In the genomic region with DNA sequence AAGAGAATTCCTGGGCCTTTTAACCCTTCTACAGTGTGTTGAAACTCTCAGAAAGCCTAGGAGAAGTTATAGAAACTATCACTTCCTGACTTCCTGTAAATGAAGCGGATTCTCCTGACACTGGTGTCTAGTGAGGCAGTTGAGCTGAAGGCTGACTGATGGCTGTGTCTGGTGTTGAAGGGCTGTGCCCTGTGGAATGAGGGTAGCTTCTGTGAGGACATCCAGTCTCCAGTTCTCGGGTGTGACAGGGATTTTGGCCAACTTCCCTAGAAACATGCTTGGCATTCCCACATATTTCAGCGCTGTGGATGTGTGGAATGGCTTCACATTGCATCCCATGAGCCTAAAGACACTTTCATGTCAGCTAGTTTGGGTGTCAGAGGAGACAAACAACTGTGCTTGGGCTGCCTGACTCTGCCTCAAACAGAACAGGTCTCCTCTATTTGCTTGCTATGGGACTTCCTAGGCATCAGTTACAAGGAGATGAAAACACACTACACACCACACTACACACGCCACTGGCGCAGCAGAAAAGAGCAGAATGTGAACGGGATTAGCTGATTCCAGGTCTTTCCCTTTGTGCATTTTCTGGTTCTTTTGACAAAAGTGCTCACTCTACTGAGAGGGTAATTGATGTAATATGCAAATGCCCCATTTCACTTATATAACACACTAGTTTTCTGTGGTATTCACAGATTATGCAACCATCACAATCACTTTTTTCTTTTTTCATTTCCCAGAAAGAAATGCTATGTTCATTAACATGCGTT, we compare ENCODE assay signal across 29 mouse cellular contexts.
A peak's percentile ranks its signal among the peaks of the same experiment; 100 is the strongest.
DNase-seq lines count a peak whose midpoint lies in the region; ATAC-seq and TF ChIP-seq lines count a peak whose summit lies in the region.
"Had no signal": no experiment of that assay in that cellular context is flagged by ENCODE, and none has a peak within 500 bp of the region (broad histone marks: within the 10 kb centered on the region; RNA-seq: fewer than 3 reads in every experiment).

No protein-coding gene starts in this region.

- POLR2A ChIA-PET in Patski (lab: Charles Lee) = no interaction called here

- H3K27me3 ChIP-seq in heart, postnatal 0 days (ENCODE audit: control insufficient read depth, insufficient read depth, low read length) = no peaks in the 10 kb centered on the region
- no peaks in the 10 kb centered on the region for H3K27me3 ChIP-seq in heart, embryonic 10.5 days (ENCODE audit: insufficient read depth, poor library complexity, severe bottlenecking)
- peaks cover 10% of the 10 kb centered on the region for H3K27me3 ChIP-seq in Patski
- H3K27me3 ChIP-seq in forebrain, embryonic 13.5 days = no peaks in the 10 kb centered on the region
- H3K27me3 ChIP-seq in midbrain, embryonic 10.5 days (ENCODE audit: low read depth, poor library complexity, severe bottlenecking) = no peaks in the 10 kb centered on the region
- H3K27me3 ChIP-seq: CH12.LX; embryonic facial prominence, embryonic 13.5 days; heart, embryonic 13.5 days; intestine, embryonic 15.5 days; limb, embryonic 13.5 days; liver, embryonic 13.5 days; lung, embryonic 15.5 days had no signal

- TF ChIP-seq EP300 in heart, postnatal 0 days (IDR thresholded peaks at IDR 0.05; ENCODE audit: low read depth) = no peak

- WGBS in heart, postnatal 0 days = 60% methylated on average over 7 of the region's 7 CpGs
- 70% methylated on average over 7 of the region's 7 CpGs for WGBS in heart, embryonic 10.5 days
- WGBS in forebrain, embryonic 13.5 days = 56% methylated on average over 7 of the region's 7 CpGs
- WGBS in midbrain, embryonic 10.5 days = 85% methylated on average over 7 of the region's 7 CpGs

- no peaks in the 10 kb centered on the region for H3K36me3 ChIP-seq in heart, postnatal 0 days (replicated peaks; ENCODE audit: control insufficient read depth, insufficient read depth, low read length)
- no peaks in the 10 kb centered on the region for H3K36me3 ChIP-seq in heart, embryonic 10.5 days
- no peaks in the 10 kb centered on the region for H3K36me3 ChIP-seq in forebrain, embryonic 13.5 days (ENCODE audit: poor library complexity, severe bottlenecking)
- H3K36me3 ChIP-seq in midbrain, embryonic 10.5 days = no peaks in the 10 kb centered on the region
- H3K36me3 ChIP-seq: embryonic facial prominence, embryonic 13.5 days; G1E; heart, embryonic 13.5 days; hindbrain, embryonic 10.5 days; intestine, embryonic 15.5 days; limb, embryonic 13.5 days; liver, embryonic 13.5 days; lung, embryonic 15.5 days had no signal

- H3K4me2 ChIP-seq in heart, postnatal 0 days (ENCODE audit: low read depth, low read length) = no peak overlapping the region
- no peak overlapping the region for H3K4me2 ChIP-seq in forebrain, embryonic 13.5 days
- H3K4me2 ChIP-seq: embryonic facial prominence, embryonic 13.5 days; heart, embryonic 13.5 days; intestine, embryonic 15.5 days; limb, embryonic 13.5 days; liver, embryonic 13.5 days; lung, embryonic 15.5 days had no signal

- in situ Hi-C loops in Patski (cut with MboI; ENCODE audit: low pct_unique_long_range_greater_than_20kb) = no loop called here

- no peak overlapping the region for H3K27ac ChIP-seq in heart, postnatal 0 days (ENCODE audit: low read depth)
- no peak overlapping the region for H3K27ac ChIP-seq in heart, embryonic 10.5 days
- peak overlapping the region; percentile 1; the same call in 1 of the 2 replicates for H3K27ac ChIP-seq in forebrain, embryonic 13.5 days
- H3K27ac ChIP-seq in midbrain, embryonic 10.5 days (replicated peaks) = no peak overlapping the region
- H3K27ac ChIP-seq: embryonic facial prominence, embryonic 13.5 days; heart, embryonic 13.5 days; hindbrain, embryonic 10.5 days; intestine, embryonic 15.5 days; limb, embryonic 13.5 days; liver, embryonic 13.5 days; lung, embryonic 15.5 days; stomach, postnatal 0 days had no signal

- no peak for TF ChIP-seq CTCF in heart, postnatal 0 days (IDR thresholded peaks at IDR 0.05; ENCODE audit: low read depth)
- no peak for TF ChIP-seq CTCF in Patski (IDR thresholded peaks at IDR 0.05)

- DNase-seq in heart, postnatal 0 days (ENCODE audit: low spot score) = peak; percentile 23
- no peak for DNase-seq in heart, embryonic 10.5 days (ENCODE audit: low spot score)
- no peak for DNase-seq in Patski (ENCODE audit: low read depth, low spot score)
- DNase-seq in lung, postnatal 10 days = peak; percentile 32
- no peak for DNase-seq in B cell, adult 2 months
- no peak for DNase-seq in midbrain, embryonic 10.5 days (ENCODE audit: low spot score)
- DNase-seq in retina, embryonic 14.5 days (ENCODE audit: low spot score) = no peak
- DNase-seq: adrenal gland, postnatal 14 days; cerebellum, adult 8-10 months; cerebellum, postnatal 36 days; embryo, embryonic 11 days; gastrocnemius, postnatal 10 days; kidney, adult 9 months; kidney, postnatal 25 days; layer of hippocampus, adult 9-11 months; liver, embryonic 13.5 days; thymus, adult 2 months had no signal

- CTCF ChIA-PET in Patski (lab: Charles Lee) = no interaction called here

- H3K4me3 ChIP-seq in heart, postnatal 0 days (ENCODE audit: low read depth, low read length) = no peak overlapping the region
- no peak overlapping the region for H3K4me3 ChIP-seq in heart, embryonic 10.5 days
- no peak overlapping the region for H3K4me3 ChIP-seq in forebrain, embryonic 13.5 days
- no peak overlapping the region for H3K4me3 ChIP-seq in midbrain, embryonic 10.5 days
- H3K4me3 ChIP-seq: embryonic facial prominence, embryonic 13.5 days; erythroblast, embryonic 14.5 days; heart, embryonic 13.5 days; hindbrain, embryonic 10.5 days; intestine, embryonic 15.5 days; limb, embryonic 13.5 days; liver, embryonic 13.5 days; lung, embryonic 15.5 days had no signal

- peak; percentile 70 for ATAC-seq in heart, postnatal 0 days (ENCODE audit: insufficient read depth, low read depth)
- ATAC-seq in Patski = peak; percentile 26
- peak; percentile 75; the same call in 1 of the 2 replicates for ATAC-seq in forebrain, embryonic 13.5 days
- ATAC-seq: hindbrain, embryonic 16.5 days; intestine, embryonic 15.5 days had no signal

- H3K9ac ChIP-seq in heart, postnatal 0 days (replicated peaks; ENCODE audit: low read depth, low read length) = no peak overlapping the region
- H3K9ac ChIP-seq in forebrain, embryonic 13.5 days = no peak overlapping the region
- H3K9ac ChIP-seq: embryonic facial prominence, embryonic 13.5 days; heart, embryonic 13.5 days; intestine, embryonic 15.5 days; limb, embryonic 13.5 days; liver, embryonic 13.5 days; lung, embryonic 15.5 days had no signal

- no peaks in the 10 kb centered on the region for H3K9me3 ChIP-seq in heart, postnatal 0 days (replicated peaks; ENCODE audit: control insufficient read depth, low read length)
- no peaks in the 10 kb centered on the region for H3K9me3 ChIP-seq in heart, embryonic 10.5 days
- H3K9me3 ChIP-seq in forebrain, embryonic 13.5 days (replicated peaks) = no peaks in the 10 kb centered on the region
- no peaks in the 10 kb centered on the region for H3K9me3 ChIP-seq in midbrain, embryonic 10.5 days (replicated peaks)
- H3K9me3 ChIP-seq: embryonic facial prominence, embryonic 13.5 days; G1E; heart, embryonic 13.5 days; hindbrain, embryonic 10.5 days; intestine, embryonic 15.5 days; limb, embryonic 13.5 days; liver, embryonic 13.5 days; lung, embryonic 15.5 days had no signal

- H3K4me1 ChIP-seq in heart, postnatal 0 days (ENCODE audit: control insufficient read depth, insufficient read depth) = no peaks in the 10 kb centered on the region
- no peaks in the 10 kb centered on the region for H3K4me1 ChIP-seq in heart, embryonic 10.5 days
- H3K4me1 ChIP-seq in forebrain, embryonic 13.5 days = peaks cover 7% of the 10 kb centered on the region
- H3K4me1 ChIP-seq in midbrain, embryonic 10.5 days = peaks cover 8% of the 10 kb centered on the region
- H3K4me1 ChIP-seq: intestine, embryonic 15.5 days; liver, embryonic 13.5 days; lung, embryonic 15.5 days had no signal

Comparison
In these comparisons a context has a peak if more than half of its experiments do, and no peak if none do; other contexts are left out.
1. DNase-seq: peak in heart, postnatal 0 days (single experiment) and lung, postnatal 10 days (single experiment); none in heart, embryonic 10.5 days (single experiment), Patski (single experiment), B cell, adult 2 months (0 of 2), midbrain, embryonic 10.5 days (single experiment) and retina, embryonic 14.5 days (single experiment).
2. Peak in every context shown above with its lines, with median percentiles within 50 percentile points of each other: ATAC-seq.